In genomic region chr16:33583881-33584454, GRCm38 (mm10) we compare ENCODE assay signal across 9 mouse cellular contexts.
A peak's percentile ranks its signal among the peaks of the same experiment; 100 is the strongest.
DNase-seq lines count a peak whose midpoint lies in the region; ATAC-seq and TF ChIP-seq lines count a peak whose summit lies in the region.
"Had no signal": no experiment of that assay in that cellular context is flagged by ENCODE, and none has a peak within 500 bp of the region (broad histone marks: within the 10 kb centered on the region; RNA-seq: fewer than 3 reads in every experiment).

No protein-coding gene starts in this region.

- no peak for TF ChIP-seq POLR2A in cortical plate, adult 2 months (IDR thresholded peaks at IDR 0.05; ENCODE audit: extremely low read depth, insufficient read depth, low read length)
- TF ChIP-seq POLR2A in small intestine, adult 2 months (IDR thresholded peaks at IDR 0.05; ENCODE audit: low read depth, low read length), result no peak

- 11% methylated on average over 19 of the region's 19 CpGs for WGBS in heart, embryonic 13.5 days
- WGBS in lung, embryonic 16.5 days, result 12% methylated on average over 19 of the region's 19 CpGs
- 60% methylated on average over 19 of the region's 19 CpGs for WGBS in small intestine, adult 2 months

- H3K4me1 ChIP-seq in cortical plate, adult 2 months (ENCODE audit: control insufficient read depth, insufficient read depth, low read length), result no peaks in the 10 kb centered on the region; the same call in 1 of the 2 replicates
- H3K4me1 ChIP-seq in heart, embryonic 13.5 days, result peaks cover 74% of the 10 kb centered on the region
- H3K4me1 ChIP-seq in lung, embryonic 16.5 days (replicated peaks; ENCODE audit: control insufficient read depth, insufficient read depth, low read length), result peaks cover 60% of the 10 kb centered on the region
- peaks cover 8% of the 10 kb centered on the region; the same call in 1 of the 2 replicates for H3K4me1 ChIP-seq in small intestine, adult 2 months (ENCODE audit: control insufficient read depth, insufficient read depth, insufficient read length, low read length)

- H3K4me3 ChIP-seq in cortical plate, adult 2 months (ENCODE audit: insufficient read depth, low read length), result peak overlapping the region; percentile 18; the same call in 1 of the 2 replicates
- H3K4me3 ChIP-seq in heart, embryonic 13.5 days, result peak overlapping the region; percentile 34
- peak overlapping the region; percentile 25 for H3K4me3 ChIP-seq in lung, embryonic 16.5 days (ENCODE audit: low read length)
- H3K4me3 ChIP-seq in small intestine, adult 2 months (ENCODE audit: low read depth, low read length), result peak overlapping the region; percentile 42
- H3K4me3 ChIP-seq: myocyte had no signal

- intact Hi-C loops in left cerebral cortex, postnatal 25 days (cut with DNase I), result no loop called here

- no peak for TF ChIP-seq CTCF in cortical plate, adult 2 months (IDR thresholded peaks at IDR 0.05; ENCODE audit: extremely low read depth, insufficient read depth, low read length)
- no peak for TF ChIP-seq CTCF in small intestine, adult 2 months (IDR thresholded peaks at IDR 0.05; ENCODE audit: extremely low read depth, insufficient read length, insufficient replicate concordance, low read depth, low read length)

- peak; percentile 59 for DNase-seq in CD4-positive, CD25-positive, alpha-beta regulatory T cell, adult 2 months (ENCODE audit: low read depth, low spot score)
- peak; percentile 68 for DNase-seq in kidney, adult 9 months
- no peak for DNase-seq in left cerebral cortex, postnatal 25 days (ENCODE audit: low spot score in 2 of 2)
- DNase-seq in layer of hippocampus, postnatal 14 days (ENCODE audit: low spot score in 2 of 2), result no peak

- ATAC-seq in heart, embryonic 13.5 days (ENCODE audit: extremely low read depth, insufficient number of reproducible peaks, low FRiP score, low TSS enrichment), result no peak
- ATAC-seq in lung, embryonic 16.5 days (ENCODE audit: low read depth), result peak; percentile 7

- peak overlapping the region; percentile 62 for H3K9ac ChIP-seq in heart, embryonic 13.5 days
- H3K9ac ChIP-seq in lung, embryonic 16.5 days (ENCODE audit: low read length), result peak overlapping the region; percentile 55

- no peaks in the 10 kb centered on the region for H3K36me3 ChIP-seq in heart, embryonic 13.5 days
- no peaks in the 10 kb centered on the region for H3K36me3 ChIP-seq in lung, embryonic 16.5 days (ENCODE audit: control insufficient read depth, insufficient read depth, low read length)
- H3K36me3 ChIP-seq in small intestine, adult 2 months (ENCODE audit: control insufficient read depth, insufficient read depth, low read length), result no peaks in the 10 kb centered on the region

- H3K4me2 ChIP-seq in heart, embryonic 13.5 days, result peak overlapping the region; percentile 63
- peak overlapping the region; percentile 53 for H3K4me2 ChIP-seq in lung, embryonic 16.5 days (ENCODE audit: low read depth, low read length)

- H3K27me3 ChIP-seq in heart, embryonic 13.5 days (replicated peaks), result no peaks in the 10 kb centered on the region
- no peaks in the 10 kb centered on the region for H3K27me3 ChIP-seq in lung, embryonic 16.5 days (ENCODE audit: control insufficient read depth, insufficient read depth, low read depth, low read length)
- no peaks in the 10 kb centered on the region for H3K27me3 ChIP-seq in small intestine, adult 2 months (ENCODE audit: control insufficient read depth, insufficient read depth, low read length)

- no peaks in the 10 kb centered on the region for H3K9me3 ChIP-seq in heart, embryonic 13.5 days
- 0 out of 2 replicates have a peak, but pooled peaks cover 2% of the 10 kb centered on the region for H3K9me3 ChIP-seq in lung, embryonic 16.5 days (ENCODE audit: control insufficient read depth, low read length)

- H3K27ac ChIP-seq in cortical plate, adult 2 months (ENCODE audit: insufficient read depth, low read length), result peak overlapping the region; percentile 83
- peak overlapping the region; percentile 92 for H3K27ac ChIP-seq in heart, embryonic 13.5 days (replicated peaks)
- peak overlapping the region; percentile 94 for H3K27ac ChIP-seq in lung, embryonic 16.5 days (ENCODE audit: low read length)
- peak overlapping the region; percentile 76 for H3K27ac ChIP-seq in small intestine, adult 2 months (ENCODE audit: insufficient read depth, low read depth, low read length)

Comparison
In these comparisons a context has a peak if more than half of its experiments do, and no peak if none do; other contexts are left out.
1. DNase-seq: peak in CD4-positive, CD25-positive, alpha-beta regulatory T cell, adult 2 months (single experiment) and kidney, adult 9 months (single experiment); none in left cerebral cortex, postnatal 25 days (0 of 2) and layer of hippocampus, postnatal 14 days (0 of 2).
2. Peak in every context shown above with its lines, with median percentiles within 50 percentile points of each other: H3K27ac ChIP-seq and H3K4me3 ChIP-seq.